Mouse (Mus musculus): ENCODE data around the gene Gng13.

DNA sequence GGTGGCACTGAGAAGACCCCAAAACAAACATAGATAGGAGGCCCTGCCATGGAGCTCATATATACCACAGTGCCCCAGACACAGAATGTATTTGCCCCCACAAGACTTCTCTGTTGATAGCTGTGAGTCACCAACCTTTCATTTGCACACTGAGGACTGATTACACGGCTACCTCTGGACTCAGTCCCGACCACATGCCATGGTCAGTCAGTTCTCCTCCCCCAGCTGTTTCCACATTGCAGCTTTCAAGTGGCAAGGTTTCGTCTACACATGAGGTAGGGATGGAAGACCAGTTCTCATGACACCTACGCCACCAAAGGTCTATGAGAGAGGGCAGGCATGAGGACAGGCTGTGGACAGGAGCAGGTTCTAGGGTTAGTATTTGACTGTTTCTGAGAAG, 5.8 kb upstream of the Gng13 start:
- TF ChIP-seq CTCF (IDR thresholded peaks at IDR 0.05) (no peak), POLR2A (IDR thresholded peaks at IDR 0.05; ENCODE audit: insufficient read depth, low read depth, low read length) (no peak)
